Mouse (Mus musculus) forebrain, embryonic 15.5 days (tissue): ENCODE data around the gene Gm37240. TPM values are rescaled to one million over a fixed set of nuclear protein-coding genes. Genes with fewer than 3 reads are reported as not detected.

Experiments used
- ATAC-seq: fragments of 200-750 bp; cut with Nextera tagmentation; replicated peaks from 2 replicates; pipeline ENCODE4 v1.8.0; 2017; ENCODE audit warnings: mild to moderate bottlenecking, moderate TSS enrichment, moderate library complexity
- H3K27ac ChIP-seq: fragments of 300-500 bp; sonication (generic); replicated peaks from 2 replicates; pipeline ENCODE4 v1.5.1; 2015; ENCODE audit warnings: mild to moderate bottlenecking, inconsistent platforms
- H3K27me3 ChIP-seq: fragments of 300-500 bp; sonication (generic); 2 replicates; pipeline ENCODE4 v1.6.1; 2015; ENCODE audit warnings: inconsistent platforms
- H3K36me3 ChIP-seq: fragments of 300-500 bp; sonication (generic); 2 replicates; pipeline ENCODE4 v1.6.1; 2015; ENCODE audit warnings: mild to moderate bottlenecking, inconsistent platforms
- H3K4me1 ChIP-seq: fragments of 300-500 bp; sonication (generic); 2 replicates; pipeline ENCODE4 v1.6.1; 2015; ENCODE audit warnings: inconsistent platforms
- H3K4me2 ChIP-seq: fragments of 300-500 bp; sonication (generic); replicated peaks from 2 replicates; pipeline ENCODE4 v1.6.1; 2015; ENCODE audit warnings: mild to moderate bottlenecking, inconsistent platforms
- H3K4me3 ChIP-seq: fragments of 300-500 bp; sonication (generic); 2 replicates; pipeline ENCODE4 v1.5.1; 2015; ENCODE audit warnings: mild to moderate bottlenecking, inconsistent platforms
- H3K9ac ChIP-seq: fragments of 300-500 bp; sonication (generic); replicated peaks from 2 replicates; pipeline ENCODE4 v1.6.1; 2015; ENCODE audit warnings: mild to moderate bottlenecking, inconsistent platforms
- H3K9me3 ChIP-seq: fragments of 300-500 bp; sonication (generic); 2 replicates; pipeline ENCODE4 v1.6.1; 2016; ENCODE audit warnings: inconsistent platforms
- WGBS: fragments of 180-500 bp; shearing (Covaris S2); methylation state at CpG from one replicate; pipeline ENCODE4 v1.1.7; 2015; ENCODE audit warnings: mixed read lengths; 5-methylcytosine and 5-hydroxymethylcytosine counted together
- polyA plus RNA-seq: library from polyadenylated mRNA; unstranded; fragments of >200 nt; fragmentation: Nextera tagmentation; extraction: Ambion mirVana; gene quantifications from 2 replicates; pipeline ENCODE4 v1.2.1, GENCODE M21; 2015

Gm37240 gene
- polyA plus RNA-seq, 1 experiment from 2014 or later, result 2.2 TPM

GRCm38 (mm10) chr3:85530601-85531161 is 356.6 kb downstream of the Gm37240 start:
- Histone ChIP-seq H3K4me1 (no peaks in the 10 kb centered on the region; the same call in 1 of the 2 replicates), H3K36me3 (no peaks in the 10 kb centered on the region), H3K27me3 (no peaks in the 10 kb centered on the region), H3K4me3 (no peak overlapping the region), H3K27ac (no peak overlapping the region), H3K4me2 (no peak overlapping the region), H3K9me3 (no peaks in the 10 kb centered on the region), H3K9ac (no peak overlapping the region)
- 86% methylated on average over 8 of the region's 8 CpGs for whole genome bisulfite sequencing
- no peak for ATAC-seq

- Histone ChIP-seq H3K36me3 (no peaks in the 10 kb centered on the region), H3K4me2 (no peak overlapping the region), H3K27me3 (no peaks in the 10 kb centered on the region), H3K27ac (no peak overlapping the region), H3K9ac (no peak overlapping the region), H3K4me3 (no peak overlapping the region), H3K9me3 (no peaks in the 10 kb centered on the region), H3K4me1 (no peaks in the 10 kb centered on the region)
- no peak for ATAC-seq
- WGBS, result 85% methylated on average over 1 of the region's 1 CpGs
Measured at GRCm38 (mm10) chr3:85521311-85521907, 365.9 kb downstream of the Gm37240 start.

GRCm38 (mm10) chr3:85518668-85519067 is 368.6 kb downstream of the Gm37240 start:
- H3K9ac ChIP-seq, result no peak overlapping the region
- no peaks in the 10 kb centered on the region for H3K27me3 ChIP-seq
- no peak for ATAC-seq
- H3K36me3 ChIP-seq, result no peaks in the 10 kb centered on the region
- H3K9me3 ChIP-seq, result no peaks in the 10 kb centered on the region
- H3K4me3 ChIP-seq, result no peak overlapping the region
- H3K4me1 ChIP-seq, result no peaks in the 10 kb centered on the region
- 84% methylated on average over 8 of the region's 8 CpGs for WGBS
- no peak overlapping the region for H3K27ac ChIP-seq
- no peak overlapping the region for H3K4me2 ChIP-seq

- no peak overlapping the region for H3K9ac ChIP-seq
- H3K27me3 ChIP-seq, result no peaks in the 10 kb centered on the region
- H3K27ac ChIP-seq, result no peak overlapping the region
- H3K4me1 ChIP-seq, result no peaks in the 10 kb centered on the region
- ATAC-seq, result no peak
- no peak overlapping the region for H3K4me2 ChIP-seq
- 80% methylated on average over 1 of the region's 1 CpGs for WGBS
- no peaks in the 10 kb centered on the region for H3K9me3 ChIP-seq
- H3K36me3 ChIP-seq, result no peaks in the 10 kb centered on the region
- H3K4me3 ChIP-seq, result no peak overlapping the region
Measured at GRCm38 (mm10) chr3:85518072-85518471, 369.2 kb downstream of the Gm37240 start.

GRCm38 (mm10) chr3:85516739-85517396 is 370.4 kb downstream of the Gm37240 start:
- Histone ChIP-seq H3K4me2 (no peak overlapping the region), H3K4me1 (no peaks in the 10 kb centered on the region), H3K9ac (no peak overlapping the region), H3K27ac (no peak overlapping the region), H3K9me3 (no peaks in the 10 kb centered on the region), H3K4me3 (no peak overlapping the region), H3K27me3 (no peaks in the 10 kb centered on the region), H3K36me3 (no peaks in the 10 kb centered on the region)
- ATAC-seq, result no peak
- 54% methylated on average over 11 of the region's 11 CpGs for WGBS

GRCm38 (mm10) chr3:85514700-85515099 is 372.6 kb downstream of the Gm37240 start:
- Histone ChIP-seq H3K4me1 (no peaks in the 10 kb centered on the region), H3K4me3 (no peak overlapping the region), H3K4me2 (no peak overlapping the region), H3K27me3 (no peaks in the 10 kb centered on the region), H3K9ac (no peak overlapping the region), H3K9me3 (no peaks in the 10 kb centered on the region), H3K27ac (no peak overlapping the region), H3K36me3 (no peaks in the 10 kb centered on the region)
- ATAC-seq, result no peak
- 89% methylated on average over 11 of the region's 11 CpGs for WGBS

- Histone ChIP-seq H3K4me1 (no peaks in the 10 kb centered on the region), H3K36me3 (no peaks in the 10 kb centered on the region), H3K9ac (no peak overlapping the region), H3K4me2 (no peak overlapping the region), H3K4me3 (no peak overlapping the region), H3K9me3 (no peaks in the 10 kb centered on the region), H3K27ac (no peak overlapping the region), H3K27me3 (no peaks in the 10 kb centered on the region)
- ATAC-seq, result no peak
- 89% methylated on average over 5 of the region's 5 CpGs for WGBS
Measured at GRCm38 (mm10) chr3:85508717-85509279, 378.5 kb downstream of the Gm37240 start.

- Histone ChIP-seq H3K27ac (no peak overlapping the region), H3K4me1 (no peaks in the 10 kb centered on the region), H3K27me3 (no peaks in the 10 kb centered on the region), H3K9me3 (no peaks in the 10 kb centered on the region), H3K4me2 (no peak overlapping the region), H3K9ac (no peak overlapping the region), H3K36me3 (no peaks in the 10 kb centered on the region), H3K4me3 (no peak overlapping the region)
- 77% methylated on average over 3 of the region's 3 CpGs for WGBS
- ATAC-seq, result no peak
Measured at GRCm38 (mm10) chr3:85500096-85500495, 387.2 kb downstream of the Gm37240 start.

GRCm38 (mm10) chr3:85496146-85496545 is 391.2 kb downstream of the Gm37240 start:
- H3K4me3 ChIP-seq, result no peak overlapping the region
- H3K27ac ChIP-seq, result no peak overlapping the region
- ATAC-seq, result peak; percentile 38; the same call in 1 of the 2 replicates
- H3K27me3 ChIP-seq, result no peaks in the 10 kb centered on the region
- H3K4me2 ChIP-seq, result no peak overlapping the region
- 32% methylated on average over 4 of the region's 4 CpGs for WGBS
- no peak overlapping the region for H3K9ac ChIP-seq
- H3K4me1 ChIP-seq, result no peaks in the 10 kb centered on the region
- no peaks in the 10 kb centered on the region for H3K9me3 ChIP-seq
- H3K36me3 ChIP-seq, result no peaks in the 10 kb centered on the region

GRCm38 (mm10) chr3:85493796-85494195 is 393.5 kb downstream of the Gm37240 start:
- Histone ChIP-seq H3K27ac (no peak overlapping the region), H3K9me3 (no peaks in the 10 kb centered on the region), H3K4me2 (no peak overlapping the region), H3K4me3 (no peak overlapping the region), H3K4me1 (no peaks in the 10 kb centered on the region), H3K36me3 (no peaks in the 10 kb centered on the region), H3K27me3 (no peaks in the 10 kb centered on the region), H3K9ac (no peak overlapping the region)
- no peak for ATAC-seq
- 81% methylated on average over 8 of the region's 8 CpGs for WGBS

GRCm38 (mm10) chr3:85490204-85490603 is 397.1 kb downstream of the Gm37240 start:
- H3K27ac ChIP-seq, result no peak overlapping the region
- H3K9ac ChIP-seq, result no peak overlapping the region
- no peak overlapping the region for H3K4me3 ChIP-seq
- H3K36me3 ChIP-seq, result no peaks in the 10 kb centered on the region
- ATAC-seq, result no peak
- no peaks in the 10 kb centered on the region for H3K9me3 ChIP-seq
- no peaks in the 10 kb centered on the region for H3K4me1 ChIP-seq
- H3K4me2 ChIP-seq, result no peak overlapping the region
- no peaks in the 10 kb centered on the region for H3K27me3 ChIP-seq
- WGBS, result 88% methylated on average over 3 of the region's 3 CpGs

GRCm38 (mm10) chr3:85487379-85487778 is 399.9 kb downstream of the Gm37240 start:
- no peak overlapping the region for H3K4me3 ChIP-seq
- no peaks in the 10 kb centered on the region for H3K27me3 ChIP-seq
- no peaks in the 10 kb centered on the region for H3K36me3 ChIP-seq
- H3K9ac ChIP-seq, result no peak overlapping the region
- 70% methylated on average over 6 of the region's 6 CpGs for WGBS
- H3K4me2 ChIP-seq, result no peak overlapping the region
- H3K9me3 ChIP-seq, result no peaks in the 10 kb centered on the region
- no peak for ATAC-seq
- H3K27ac ChIP-seq, result no peak overlapping the region
- H3K4me1 ChIP-seq, result no peaks in the 10 kb centered on the region
